Comparison of ENCODE assay signal across 8 mouse cellular contexts in genomic region chr4:54948616-54949560, GRCm38 (mm10). TPM values are rescaled to one million over a fixed set of nuclear protein-coding genes. Genes with fewer than 3 reads are reported as not detected.
DNase-seq lines count a peak whose midpoint lies in the region; ATAC-seq and TF ChIP-seq lines count a peak whose summit lies in the region.

No protein-coding gene starts in this region.

- no peak for TF ChIP-seq CTCF in layer of hippocampus, adult 2 months (conservative IDR thresholded peaks at IDR 0.05)

- peak; percentile 39 for ATAC-seq in hindbrain, embryonic 13.5 days (ENCODE audit: low FRiP score)
- ATAC-seq in limb, embryonic 11.5 days (ENCODE audit: insufficient number of reproducible peaks, low FRiP score, low TSS enrichment, low read depth) = 0 out of 2 replicates have a peak, but pooled peaks have one; percentile 12
- ATAC-seq in neural tube, embryonic 11.5 days (ENCODE audit: insufficient read depth, low FRiP score, low TSS enrichment) = peak; percentile 35
- no peak for ATAC-seq in activated CD4-positive, CD25-positive, alpha-beta regulatory T cell, adult 4 months

- peak overlapping the region; percentile 88 for H3K4me2 ChIP-seq in hindbrain, embryonic 13.5 days
- H3K4me2 ChIP-seq in limb, embryonic 11.5 days (ENCODE audit: low read depth, severe bottlenecking) = peak overlapping the region; percentile 76
- peak overlapping the region; percentile 51 for H3K4me2 ChIP-seq in neural tube, embryonic 11.5 days (ENCODE audit: low read depth)

- no peaks in the 10 kb centered on the region for H3K27me3 ChIP-seq in forebrain, embryonic 10.5 days (ENCODE audit: poor library complexity, severe bottlenecking)
- no peaks in the 10 kb centered on the region for H3K27me3 ChIP-seq in hindbrain, embryonic 13.5 days
- H3K27me3 ChIP-seq in limb, embryonic 11.5 days (ENCODE audit: control insufficient read depth, insufficient read depth, low read length) = no peaks in the 10 kb centered on the region
- H3K27me3 ChIP-seq in neural tube, embryonic 11.5 days (ENCODE audit: control insufficient read depth, insufficient read depth, low read length) = no peaks in the 10 kb centered on the region

- under 1% methylated on average over 31 of the region's 32 CpGs for WGBS in forebrain, embryonic 10.5 days
- 1% methylated on average over 26 of the region's 32 CpGs for WGBS in hindbrain, embryonic 13.5 days
- 0% methylated on average over 26 of the region's 32 CpGs for WGBS in limb, embryonic 11.5 days
- 0% methylated on average over 24 of the region's 32 CpGs for WGBS in neural tube, embryonic 11.5 days

- no peaks in the 10 kb centered on the region for H3K9me3 ChIP-seq in forebrain, embryonic 10.5 days
- H3K9me3 ChIP-seq in hindbrain, embryonic 13.5 days = no peaks in the 10 kb centered on the region
- H3K9me3 ChIP-seq in limb, embryonic 11.5 days (ENCODE audit: control insufficient read depth, low read length) = no peaks in the 10 kb centered on the region
- no peaks in the 10 kb centered on the region for H3K9me3 ChIP-seq in neural tube, embryonic 11.5 days (ENCODE audit: control insufficient read depth, low read length)

- H3K4me1 ChIP-seq in forebrain, embryonic 10.5 days = peaks cover 39% of the 10 kb centered on the region
- peaks cover 39% of the 10 kb centered on the region for H3K4me1 ChIP-seq in hindbrain, embryonic 13.5 days (replicated peaks)
- H3K4me1 ChIP-seq in limb, embryonic 11.5 days (ENCODE audit: control insufficient read depth, insufficient read depth, low read length) = peaks cover 7% of the 10 kb centered on the region
- 0 out of 2 replicates have a peak, but pooled peaks cover 4% of the 10 kb centered on the region for H3K4me1 ChIP-seq in neural tube, embryonic 11.5 days (ENCODE audit: control insufficient read depth, insufficient read depth, low read length)

- peak overlapping the region; percentile 86 for H3K4me3 ChIP-seq in layer of hippocampus, adult 2 months
- H3K4me3 ChIP-seq in forebrain, embryonic 10.5 days = peak overlapping the region; percentile 86
- peak overlapping the region; percentile 87 for H3K4me3 ChIP-seq in hindbrain, embryonic 13.5 days
- H3K4me3 ChIP-seq in limb, embryonic 11.5 days (ENCODE audit: low read depth, low read length) = peak overlapping the region; percentile 57
- peak overlapping the region; percentile 90 for H3K4me3 ChIP-seq in neural tube, embryonic 11.5 days (ENCODE audit: low read depth, low read length)

- H3K36me3 ChIP-seq in forebrain, embryonic 10.5 days (replicated peaks) = peaks cover 29% of the 10 kb centered on the region
- no peaks in the 10 kb centered on the region for H3K36me3 ChIP-seq in hindbrain, embryonic 13.5 days
- H3K36me3 ChIP-seq in limb, embryonic 11.5 days (ENCODE audit: control insufficient read depth, insufficient read depth, low read length) = no peaks in the 10 kb centered on the region
- H3K36me3 ChIP-seq in neural tube, embryonic 11.5 days (ENCODE audit: control insufficient read depth, insufficient read depth, low read length) = no peaks in the 10 kb centered on the region

- H3K9ac ChIP-seq in hindbrain, embryonic 13.5 days = peak overlapping the region; percentile 97
- peak overlapping the region; percentile 97 for H3K9ac ChIP-seq in limb, embryonic 11.5 days (ENCODE audit: low read length)
- H3K9ac ChIP-seq in neural tube, embryonic 11.5 days (ENCODE audit: low read length) = peak overlapping the region; percentile 98

- peak in 1 of 2 experiments; percentile 30 for DNase-seq in layer of hippocampus, adult 2 months (ENCODE audit: low spot score in 2 of 2)
- DNase-seq in layer of hippocampus, adult 9-10 months (ENCODE audit: low spot score) = no peak
- peak; percentile 56 to 72 for DNase-seq in adrenal gland, postnatal 36 days
- peak; percentile 61 for DNase-seq in forebrain, embryonic 10.5 days (ENCODE audit: extremely low spot score, low spot score)
- peak; percentile 70 for DNase-seq in limb, embryonic 11.5 days (ENCODE audit: low spot score)
- peak; percentile 68 for DNase-seq in neural tube, embryonic 11.5 days (ENCODE audit: low spot score)

- H3K27ac ChIP-seq in layer of hippocampus, adult 2 months = peak overlapping the region; percentile 95
- H3K27ac ChIP-seq in forebrain, embryonic 10.5 days = peak overlapping the region; percentile 99
- H3K27ac ChIP-seq in hindbrain, embryonic 13.5 days = peak overlapping the region; percentile 100
- H3K27ac ChIP-seq in limb, embryonic 11.5 days (replicated peaks; ENCODE audit: low read depth, low read length) = peak overlapping the region; percentile 93
- H3K27ac ChIP-seq in neural tube, embryonic 11.5 days (ENCODE audit: low read depth, low read length) = peak overlapping the region; percentile 99

RNA-seq across cellular contexts. Expression of gene Zfp462, which starts 4.0 kb away (rescaled TPM):
- total RNA-seq in layer of hippocampus, adult 2 months (2021) = 10 to 100 TPM; 66.7 to 68.8 TPM
- 10 to 100 TPM; 39.9 to 61.7 TPM for total RNA-seq in adrenal gland, postnatal 36 days (2021)
- polyA plus RNA-seq in forebrain, embryonic 10.5 days (2016; fragmentation: Nextera tagmentation; extraction: Ambion mirVana) = 13.6 and 14.4 TPM in 2 replicates
- 16.7 and 18.2 TPM in 2 replicates for polyA plus RNA-seq in hindbrain, embryonic 13.5 days (2015; fragmentation: Nextera tagmentation; extraction: Ambion mirVana)
- polyA plus RNA-seq in limb, embryonic 11.5 days (2014; fragmentation: Nextera tagmentation; extraction: Ambion mirVana) = 9.5 and 11.4 TPM in 2 replicates
- 14.5 and 16.4 TPM in 2 replicates for polyA plus RNA-seq in neural tube, embryonic 11.5 days (2014; fragmentation: Nextera tagmentation; extraction: Ambion mirVana)
- under 1 TPM in 1 of 2 experiments, not detected in 1; 0.03 TPM for polyA plus RNA-seq in activated CD4-positive, CD25-positive, alpha-beta regulatory T cell, adult 4 months (2017; shearing (Covaris generic))

Comparison
In these comparisons a context has a peak if more than half of its experiments do, and no peak if none do; other contexts are left out.
1. RNA of gene Zfp462, which starts 4.0 kb away (polyA plus RNA-seq): 16.7 to 18.2 TPM in hindbrain, embryonic 13.5 days, 14.5 to 16.4 TPM in neural tube, embryonic 11.5 days, 13.6 to 14.4 TPM in forebrain, embryonic 10.5 days and 9.5 to 11.4 TPM in limb, embryonic 11.5 days; 0.03 TPM in activated CD4-positive, CD25-positive, alpha-beta regulatory T cell, adult 4 months; every median in the first group is over 10 times any median in the second.
2. Peak in every context shown above with its lines, with median percentiles within 50 percentile points of each other: H3K27ac ChIP-seq, H3K4me3 ChIP-seq, H3K4me2 ChIP-seq and H3K9ac ChIP-seq.